Mouse (Mus musculus): Measurements from ENCODE around the gene Bfsp1.

DNA sequence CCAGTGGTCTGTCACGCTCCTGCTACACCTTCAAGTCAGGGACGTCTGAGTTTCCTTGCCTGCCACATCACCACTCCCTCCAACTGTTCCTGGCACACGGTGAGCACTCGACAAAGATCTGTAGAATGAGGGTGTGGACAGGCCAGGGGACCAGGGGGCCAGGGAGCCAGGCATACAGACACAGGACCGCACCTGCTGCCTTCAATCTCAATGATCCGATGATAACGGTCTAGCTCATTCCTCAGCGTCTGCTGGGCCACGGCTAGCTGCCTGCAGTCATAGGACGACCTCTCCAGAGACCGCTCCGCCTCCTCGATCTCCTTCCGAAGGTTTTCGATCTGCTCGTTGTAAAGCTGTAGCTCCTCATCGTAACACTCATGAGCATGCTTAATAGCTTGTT, 31.3 kb downstream of the Bfsp1 start:
- TF ChIP-seq POLR2A (IDR thresholded peaks at IDR 0.05; ENCODE audit: insufficient read depth, low read depth, low read length) (no peak), EP300 (IDR thresholded peaks at IDR 0.05; ENCODE audit: insufficient read depth, low read depth, low read length) (no peak)

All from heart, adult 2 months (tissue).